Mouse (Mus musculus) heart, adult 2 months (tissue): Measurements from ENCODE around the gene Tex45. TPM values are rescaled to one million over a fixed set of nuclear protein-coding genes. Genes with fewer than 3 reads are reported as not detected.

Experiments used
- DNase-seq, 2 experiments: peaks; one replicate each; pipeline ENCODE4 v3.0.0; 2021
- H3K27ac ChIP-seq: fragments of 200-600 bp; 2 replicates; pipeline ENCODE4 v1.8.1; 2022
- H3K27me3 ChIP-seq: fragments of 200-500 bp; 2 replicates; pipeline ENCODE4 v1.6.1; 2012; ENCODE audit warnings: mild to moderate bottlenecking, low read length, inconsistent platforms, mixed read lengths; ENCODE audit not compliant: control insufficient read depth, insufficient read depth
- H3K36me3 ChIP-seq: fragments of 200-500 bp; 2 replicates; pipeline ENCODE4 v1.6.1; 2012; ENCODE audit warnings: low read length, inconsistent platforms; ENCODE audit not compliant: control insufficient read depth, insufficient read depth
- H3K4me1 ChIP-seq: fragments of 200-500 bp; 2 replicates; pipeline ENCODE4 v1.6.1; 2011; ENCODE audit warnings: low read length; ENCODE audit not compliant: control insufficient read depth, insufficient read depth
- H3K4me3 ChIP-seq: fragments of 200-600 bp; 2 replicates; pipeline ENCODE4 v1.8.1; 2022
- H3K79me2 ChIP-seq: fragments of 200-500 bp; replicated peaks from 2 replicates; pipeline ENCODE4 v1.6.1; 2012; ENCODE audit warnings: mild to moderate bottlenecking, inconsistent platforms, low read length, moderate library complexity, mixed read lengths; ENCODE audit not compliant: control insufficient read depth, insufficient read depth
- H3K9ac ChIP-seq: fragments of 200-500 bp; 2 replicates; pipeline ENCODE4 v1.6.1; 2012; ENCODE audit warnings: low read depth, mild to moderate bottlenecking, control low read depth, inconsistent platforms, low read length, mixed read lengths
- CTCF ChIP-seq: fragments of 200-600 bp; IDR thresholded peaks from 2 replicates; pipeline ENCODE4 v1.8.1; 2022; ENCODE audit warnings: antibody characterized with exemption, mild to moderate bottlenecking, moderate library complexity
- EP300 ChIP-seq: fragments of 200-500 bp; IDR thresholded peaks from 2 replicates; pipeline ENCODE4 v1.6.1; 2011; ENCODE audit warnings: low read depth, low read length, control low read depth; ENCODE audit not compliant: insufficient read depth
- POLR2A ChIP-seq: fragments of 200-500 bp; IDR thresholded peaks from 2 replicates; pipeline ENCODE4 v1.6.1; 2011; ENCODE audit warnings: mild to moderate bottlenecking, low read depth, low read length, control low read depth; ENCODE audit not compliant: insufficient read depth
- WGBS: fragments of 180-500 bp; shearing (Covaris S2); methylation state at CpG from one replicate; pipeline ENCODE4 v1.1.7; 2018; 5-methylcytosine and 5-hydroxymethylcytosine counted together
- intact Hi-C: fragments of 180-260 bp; cut with DNase I; formaldehyde crosslinking; loops from one replicate; pipeline ENCODE4 v1.15.1; 2025
- polyA plus RNA-seq: library from polyadenylated mRNA; depleted of rRNA; stranded (reverse); fragments of >200 nt; gene quantifications from 2 replicates; pipeline ENCODE4 v1.2.3, GENCODE M21; 2012
- total RNA-seq, 2 experiments: library from RNA; stranded (reverse); gene quantifications; 2 replicates each; pipeline ENCODE4 v1.2.3; 2021

The Tex45 gene
- total and polyA plus RNA-seq, 3 experiments: 0.14 TPM; not detected in 2

DNA sequence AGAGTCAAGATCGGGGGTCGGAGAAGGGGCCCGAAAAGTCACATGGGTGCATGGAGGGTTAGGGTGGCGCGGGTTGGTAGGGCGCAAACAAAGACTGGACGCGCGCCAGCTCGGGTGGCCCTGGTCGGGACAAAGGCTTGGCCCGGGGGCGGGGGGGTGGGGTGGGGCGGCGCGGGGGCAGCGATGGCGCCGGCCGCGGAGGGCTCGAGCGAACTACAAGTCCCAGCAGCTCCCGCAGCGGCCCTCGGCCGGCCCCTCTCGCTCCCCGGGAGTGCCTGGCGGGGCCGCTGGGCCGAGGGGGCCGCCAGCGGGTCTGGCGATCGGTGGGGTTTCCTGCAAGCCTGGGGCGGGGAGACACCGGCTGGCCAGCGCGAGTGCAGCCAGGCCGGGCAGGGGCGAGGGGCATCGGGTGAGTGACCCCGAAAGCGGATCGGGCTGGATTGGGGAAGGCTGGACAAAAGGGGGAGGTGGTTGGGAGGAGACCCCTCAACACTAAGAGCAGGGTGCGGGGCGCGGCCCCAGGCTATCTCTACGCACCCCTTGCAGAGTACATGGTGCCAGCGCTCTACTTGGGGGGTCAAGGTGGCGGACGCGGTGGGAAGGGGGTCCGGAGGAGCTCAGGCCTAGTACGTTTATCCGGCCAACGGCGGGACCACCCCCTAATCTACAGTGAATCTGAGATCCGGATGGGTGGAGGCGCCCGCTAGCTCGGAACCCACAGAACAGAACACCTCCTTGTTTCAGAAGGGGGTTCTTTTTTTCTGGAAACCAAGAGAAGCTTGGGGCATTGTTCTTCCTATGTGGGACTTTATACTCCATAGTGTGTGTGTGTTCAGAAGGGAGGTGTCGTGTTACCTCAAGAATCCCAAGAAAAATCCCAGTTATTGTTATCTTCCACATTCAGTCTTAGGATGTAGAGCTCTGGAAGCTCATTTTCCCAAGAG is 22.5 kb downstream of the Tex45 start, which contains the start of gene Zfp358:
TSS of gene Zfp358 (plus strand) at position 238 of the 944 bp plus-strand sequence.
- DNase-seq: peak; percentile 84 to 86
- Histone ChIP-seq H3K27me3 (no peaks in the 10 kb centered on the region), H3K36me3 (no peaks in the 10 kb centered on the region), H3K27ac (peak within 1 kb of the TSS; percentile 92), H3K4me3 (peak within 1 kb of the TSS; percentile 79), H3K4me1 (no peaks in the 10 kb centered on the region), H3K9ac (peak within 1 kb of the TSS; percentile 100), H3K79me2 (peaks cover 2% of the 10 kb centered on the region)
- intact Hi-C loops: loop anchor here (2.0 kb wide), 2 partner anchors 24 to 26 kb away; partner anchors contain the start of gene Pex11g
- WGBS: under 1% methylated on average over 60 of the region's 64 CpGs
- no peak for TF ChIP-seq EP300
- no peak for TF ChIP-seq CTCF
- no peak; the same call in 1 of the 2 replicates for TF ChIP-seq POLR2A

DNA sequence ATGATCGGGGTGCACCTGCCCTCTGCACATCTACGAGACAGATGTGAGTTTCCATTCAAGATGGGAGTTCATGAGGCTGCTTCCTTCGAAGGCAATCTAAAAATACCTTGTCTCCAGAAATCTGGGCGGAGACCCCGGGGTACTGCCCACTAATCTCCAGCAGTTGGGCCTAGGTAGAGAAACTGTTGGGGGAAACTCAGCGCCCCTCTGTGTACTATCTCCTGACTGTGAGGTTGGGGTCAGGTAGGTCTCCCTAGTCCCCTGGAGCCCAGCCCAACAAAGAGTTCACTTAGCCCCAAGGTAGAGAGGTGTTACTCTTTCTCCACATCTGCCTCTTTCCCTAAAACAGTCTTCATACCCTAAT is 23.2 kb downstream of the Tex45 start:
- no peak for DNase-seq
- H3K27ac ChIP-seq: peak overlapping the region; percentile 92
- WGBS: 14% methylated on average over 6 of the region's 6 CpGs
- peaks cover 2% of the 10 kb centered on the region for H3K79me2 ChIP-seq
- H3K9ac ChIP-seq: peak overlapping the region; percentile 100; the same call in 1 of the 2 replicates
- H3K4me1 ChIP-seq: no peaks in the 10 kb centered on the region
- no peak for TF ChIP-seq EP300
- TF ChIP-seq POLR2A: no peak
- no peak for TF ChIP-seq CTCF
- no peaks in the 10 kb centered on the region for H3K36me3 ChIP-seq
- no peaks in the 10 kb centered on the region for H3K27me3 ChIP-seq
- H3K4me3 ChIP-seq: peak overlapping the region; percentile 79
- intact Hi-C loops: loop anchor here (2.0 kb wide), 2 partner anchors 23 to 27 kb away; partner anchors contain the start of gene Pex11g

DNA sequence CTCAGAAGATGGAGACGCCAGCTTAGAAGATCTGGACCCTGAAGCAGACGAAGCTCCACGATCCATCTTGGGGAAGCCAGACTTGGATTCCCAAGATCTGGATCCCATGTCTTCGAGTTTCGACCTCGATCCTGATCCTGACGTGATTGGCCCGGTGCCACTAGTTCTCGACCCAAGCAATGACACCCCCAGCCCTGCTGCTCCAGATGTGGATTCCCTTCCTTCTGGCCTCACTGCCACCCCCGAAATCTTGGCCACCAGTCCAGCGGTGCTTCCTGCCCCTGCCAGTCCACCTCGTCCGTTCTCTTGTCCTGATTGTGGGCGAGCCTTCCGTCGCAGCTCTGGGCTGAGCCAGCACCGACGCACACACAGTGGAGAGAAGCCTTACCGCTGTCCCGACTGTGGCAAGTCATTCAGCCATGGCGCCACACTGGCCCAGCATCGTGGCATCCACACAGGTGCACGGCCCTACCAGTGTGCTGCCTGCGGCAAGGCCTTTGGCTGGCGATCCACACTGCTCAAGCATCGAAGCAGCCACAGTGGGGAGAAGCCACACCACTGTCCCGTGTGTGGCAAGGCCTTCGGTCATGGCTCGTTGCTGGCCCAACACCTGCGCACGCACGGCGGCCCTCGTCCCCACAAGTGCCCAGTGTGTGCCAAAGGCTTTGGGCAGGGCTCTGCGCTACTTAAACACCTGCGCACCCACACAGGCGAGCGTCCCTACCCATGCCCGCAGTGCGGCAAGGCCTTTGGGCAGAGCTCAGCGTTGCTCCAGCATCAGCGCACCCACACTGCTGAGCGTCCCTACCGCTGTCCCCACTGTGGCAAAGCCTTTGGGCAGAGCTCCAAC is 25.1 kb downstream of the Tex45 start:
- DNase-seq: no peak
- Histone ChIP-seq H3K79me2 (peaks cover 4% of the 10 kb centered on the region), H3K27ac (no peak overlapping the region), H3K9ac (no peak overlapping the region), H3K4me1 (no peaks in the 10 kb centered on the region), H3K36me3 (no peaks in the 10 kb centered on the region), H3K27me3 (no peaks in the 10 kb centered on the region), H3K4me3 (no peak overlapping the region)
- WGBS: 94% methylated on average over 44 of the region's 44 CpGs
- TF ChIP-seq CTCF: no peak
- TF ChIP-seq POLR2A: no peak
- no peak for TF ChIP-seq EP300
- intact Hi-C loops: no loop called here

- H3K27me3 ChIP-seq: no peaks in the 10 kb centered on the region
- H3K36me3 ChIP-seq: no peaks in the 10 kb centered on the region
- H3K9ac ChIP-seq: no peak overlapping the region
- no peak for TF ChIP-seq CTCF
- no peak for TF ChIP-seq EP300
- no peak for TF ChIP-seq POLR2A
- H3K27ac ChIP-seq: no peak overlapping the region
- peaks cover 2% of the 10 kb centered on the region for H3K4me1 ChIP-seq
- intact Hi-C loops: no loop called here
- peaks cover 4% of the 10 kb centered on the region for H3K79me2 ChIP-seq
- no peak for DNase-seq
- WGBS: 91% methylated on average over 15 of the region's 15 CpGs
- H3K4me3 ChIP-seq: no peak overlapping the region
Observed at GRCm38 (mm10) chr8:3496428-3496748, 25.7 kb downstream of the Tex45 start.

DNA sequence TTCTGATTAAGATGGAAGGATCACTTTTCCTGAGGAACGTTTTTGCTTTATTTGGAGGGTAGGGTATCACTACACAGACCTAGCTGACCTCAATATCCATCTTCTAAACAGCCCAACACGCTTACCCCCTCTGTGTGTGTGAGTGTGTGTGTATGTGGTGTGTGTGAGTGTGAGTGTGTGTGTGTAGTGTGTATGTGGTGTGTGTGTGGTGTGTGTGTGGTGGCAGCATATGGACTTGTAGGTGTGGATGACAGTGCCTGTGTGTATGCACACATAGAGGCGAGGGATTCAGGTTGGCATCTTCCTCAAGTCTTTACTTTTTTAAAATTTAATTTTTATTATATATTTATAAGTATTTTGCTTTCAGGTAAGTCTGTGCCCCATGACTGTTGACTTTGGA is 27.9 kb downstream of the Tex45 start:
- peaks cover 2% of the 10 kb centered on the region for H3K4me1 ChIP-seq
- WGBS: 84% methylated on average over 3 of the region's 3 CpGs

More for the DNA sequence above, 27.9 kb downstream of the Tex45 start:
- Histone ChIP-seq H3K27me3 (no peaks in the 10 kb centered on the region), H3K27ac (no peak overlapping the region), H3K4me3 (no peak overlapping the region), H3K36me3 (no peaks in the 10 kb centered on the region), H3K9ac (no peak overlapping the region), H3K79me2 (peaks cover 1% of the 10 kb centered on the region; the same call in 1 of the 2 replicates)
- DNase-seq: no peak
- intact Hi-C loops: no loop called here
- no peak for TF ChIP-seq POLR2A
- TF ChIP-seq EP300: no peak
- TF ChIP-seq CTCF: no peak
